Mouse (Mus musculus) brain, adult 2 months (tissue): ENCODE measurements around the gene Mup13.
"Not testable (repeated sequence)": the region's sequence is repeated elsewhere in the genome, so short reads cannot be mapped to it uniquely, and the experiment has no call there.

Experiments
- DNase-seq: peaks from one replicate; pipeline ENCODE4 v3.0.0; 2011; ENCODE audit warnings: low read depth, low spot score

The Mup13 gene

GRCm38 (mm10) chr4:61228186-61228585, at the start of gene Mup13:
Gene Mup13 (minus strand): TSS chr4:61228286.
- DNase-seq: not testable (repeated sequence)
